In the genomic region with DNA sequence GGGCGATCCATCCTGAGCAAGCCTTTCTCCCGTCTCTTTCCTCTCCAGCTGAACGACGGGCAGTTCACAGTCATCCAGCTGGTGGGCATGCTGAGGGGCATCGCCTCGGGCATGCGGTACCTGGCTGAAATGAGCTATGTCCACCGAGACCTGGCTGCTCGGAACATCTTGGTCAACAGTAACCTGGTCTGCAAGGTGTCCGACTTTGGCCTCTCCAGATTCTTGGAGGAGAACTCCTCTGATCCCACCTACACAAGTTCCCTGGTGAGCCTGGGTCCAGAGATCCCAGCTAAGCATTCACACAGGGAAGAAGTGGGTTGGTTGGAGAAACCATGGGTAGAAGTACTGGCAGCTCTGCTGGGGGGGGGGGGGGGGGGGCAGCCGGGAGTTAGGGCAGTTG, we compare ENCODE assay signal across 17 mouse cellular contexts. TPM values are rescaled to one million over a fixed set of nuclear protein-coding genes. Genes with fewer than 3 reads are reported as not detected.
"Had no signal": no experiment of that assay in that cellular context is flagged by ENCODE, and none has a peak within 500 bp of the region (broad histone marks: within the 10 kb centered on the region; RNA-seq: fewer than 3 reads in every experiment).

No protein-coding gene starts in this region.

- DNase-seq: retina, postnatal 1 day; right cerebral cortex, adult 18-20 months; right cerebral cortex, postnatal 14 days; right cerebral cortex, postnatal 25 days; right cerebral cortex, postnatal 4 days; spleen, adult 18-20 months; thymus, adult 18-20 months; thymus, adult 2 months; thymus, postnatal 14 days; thymus, postnatal 25 days; thymus, postnatal 36 days; thymus, postnatal 4 days had no signal

- H3K27me3 ChIP-seq: neural tube, embryonic 13.5 days; neural tube, embryonic 15.5 days; stomach, embryonic 15.5 days had no signal

- H3K4me1 ChIP-seq: neural tube, embryonic 13.5 days; neural tube, embryonic 15.5 days had no signal

- H3K9me3 ChIP-seq: neural tube, embryonic 13.5 days; neural tube, embryonic 15.5 days; stomach, embryonic 15.5 days had no signal

- H3K4me3 ChIP-seq: neural tube, embryonic 13.5 days; neural tube, embryonic 15.5 days; stomach, embryonic 15.5 days had no signal

- H3K9ac ChIP-seq: neural tube, embryonic 13.5 days; neural tube, embryonic 15.5 days; stomach, embryonic 15.5 days had no signal

- H3K27ac ChIP-seq: neural tube, embryonic 13.5 days; neural tube, embryonic 15.5 days; stomach, embryonic 15.5 days; stomach, postnatal 0 days had no signal

- H3K4me2 ChIP-seq: neural tube, embryonic 13.5 days; neural tube, embryonic 15.5 days; stomach, embryonic 15.5 days had no signal

RNA-seq across cellular contexts. Expression of a gene that starts 19.8 kb away (rescaled TPM):
- total RNA-seq: neutrophil, adult 5-6 weeks had no signal
